Mouse (Mus musculus): Measurements from ENCODE around the gene Ppp1ca. TPM values are rescaled to one million over a fixed set of nuclear protein-coding genes. Genes with fewer than 3 reads are reported as not detected.

Gene Ppp1ca
- total and polyA plus RNA-seq, 2 experiments from 2014 or later: 510 to 592 TPM

DNA sequence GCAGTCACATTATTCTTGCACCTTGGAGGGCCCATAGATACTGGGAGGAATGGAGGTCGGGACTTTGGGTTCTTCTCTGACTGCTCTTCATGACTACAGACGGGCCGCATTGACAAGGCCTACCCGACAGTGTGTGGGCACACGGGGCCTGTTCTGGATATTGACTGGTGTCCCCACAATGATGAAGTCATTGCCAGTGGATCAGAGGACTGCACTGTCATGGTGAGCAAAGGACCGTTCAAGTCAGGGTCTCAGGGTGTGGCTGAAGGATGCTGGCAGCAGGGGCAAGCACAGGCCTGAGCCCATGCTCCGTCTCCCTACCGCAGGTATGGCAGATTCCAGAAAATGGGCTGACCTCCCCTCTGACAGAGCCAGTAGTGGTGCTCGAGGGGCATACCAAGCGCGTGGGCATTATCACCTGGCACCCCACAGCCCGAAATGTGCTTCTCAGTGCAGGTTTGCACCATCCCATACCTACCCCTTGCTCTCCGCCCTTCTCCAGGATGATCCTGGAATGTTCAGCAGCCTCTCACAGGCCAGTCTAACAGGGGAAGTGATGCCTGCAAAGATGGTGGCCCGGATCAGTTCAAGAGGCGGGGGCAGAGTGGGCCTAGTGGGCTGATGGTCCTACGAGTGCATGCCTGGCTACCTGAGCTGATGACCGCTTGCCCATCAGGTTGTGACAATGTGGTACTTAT is 42.0 kb upstream of the Ppp1ca start:
- H3K27ac ChIP-seq (ENCODE audit: low read depth, low read length): no peak overlapping the region
- no peak overlapping the region for H3K9ac ChIP-seq (replicated peaks; ENCODE audit: low read length, poor library complexity, severe bottlenecking)
- peaks cover 24% of the 10 kb centered on the region for H3K36me3 ChIP-seq (ENCODE audit: insufficient read depth, low read length)
- no peak for TF ChIP-seq CTCF (IDR thresholded peaks at IDR 0.05)
- H3K9me3 ChIP-seq (ENCODE audit: low read length): no peaks in the 10 kb centered on the region
- no peaks in the 10 kb centered on the region for H3K27me3 ChIP-seq (ENCODE audit: insufficient read depth, low read length)
- 94% methylated on average over 17 of the region's 17 CpGs for WGBS
- ATAC-seq (ENCODE audit: low FRiP score) (no peak), DNase-seq (ENCODE audit: low spot score) (no peak)
- 0 out of 2 replicates have a peak overlapping the region, but pooled peaks have one; percentile 91 for H3K4me2 ChIP-seq (ENCODE audit: low read depth, low read length, poor library complexity, severe bottlenecking)
- no peak overlapping the region for H3K4me3 ChIP-seq (ENCODE audit: low read depth, low read length)
- H3K4me1 ChIP-seq (ENCODE audit: insufficient read depth, low read length): peaks cover 7% of the 10 kb centered on the region; the same call in 1 of the 2 replicates

DNA sequence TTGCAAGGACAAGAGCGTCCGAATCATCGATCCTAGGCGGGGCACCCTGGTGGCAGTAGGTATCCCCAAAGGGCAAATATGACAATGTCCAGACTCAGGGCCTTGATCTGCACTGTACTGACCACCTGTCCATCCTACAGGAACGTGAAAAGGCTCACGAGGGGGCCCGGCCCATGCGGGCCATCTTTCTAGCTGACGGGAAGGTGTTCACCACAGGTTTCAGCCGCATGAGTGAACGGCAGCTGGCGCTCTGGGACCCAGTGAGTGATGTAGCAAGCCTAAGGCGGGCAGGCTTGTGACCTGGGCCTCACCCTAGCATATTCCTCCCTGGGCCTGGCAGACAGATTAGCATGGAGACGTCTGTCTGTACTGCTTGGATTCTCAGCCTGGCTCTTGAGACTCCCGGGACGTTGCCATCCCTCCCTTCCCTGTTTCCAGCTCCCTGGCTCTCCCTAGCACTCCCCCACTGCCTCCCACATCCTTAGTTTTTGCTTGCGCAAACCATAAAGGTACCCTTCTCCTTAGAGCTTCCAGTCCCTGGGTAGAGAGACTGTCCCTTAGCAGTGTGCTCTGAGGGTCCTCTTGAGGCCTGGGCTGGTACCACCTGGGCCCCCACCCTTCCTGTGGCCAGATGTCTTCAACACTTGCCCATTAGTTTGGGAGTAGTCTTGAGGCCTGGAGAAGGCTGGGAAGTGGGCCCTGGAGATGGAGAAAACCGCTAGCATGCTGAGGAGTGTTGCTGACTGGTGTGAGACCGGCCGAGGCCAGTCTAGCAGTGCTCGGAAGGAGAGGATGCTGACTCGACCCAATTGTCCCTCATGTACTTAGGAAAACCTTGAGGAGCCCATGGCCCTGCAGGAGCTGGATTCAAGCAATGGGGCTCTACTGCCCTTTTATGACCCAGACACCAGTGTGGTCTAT is 41.0 kb upstream of the Ppp1ca start:
- Histone ChIP-seq H3K9ac (replicated peaks; ENCODE audit: low read length, poor library complexity, severe bottlenecking) (no peak overlapping the region), H3K27ac (ENCODE audit: low read depth, low read length) (no peak overlapping the region), H3K4me2 (ENCODE audit: low read depth, low read length, poor library complexity, severe bottlenecking) (no peak overlapping the region), H3K9me3 (ENCODE audit: low read length) (no peaks in the 10 kb centered on the region), H3K27me3 (ENCODE audit: insufficient read depth, low read length) (no peaks in the 10 kb centered on the region), H3K36me3 (ENCODE audit: insufficient read depth, low read length) (peaks cover 27% of the 10 kb centered on the region), H3K4me3 (ENCODE audit: low read depth, low read length) (no peak overlapping the region), H3K4me1 (ENCODE audit: insufficient read depth, low read length) (peaks cover 7% of the 10 kb centered on the region; the same call in 1 of the 2 replicates)
- TF ChIP-seq CTCF (IDR thresholded peaks at IDR 0.05): no peak
- DNase-seq (ENCODE audit: low spot score): no peak
- WGBS: 89% methylated on average over 22 of the region's 22 CpGs
- no peak for ATAC-seq (ENCODE audit: low FRiP score)

DNA sequence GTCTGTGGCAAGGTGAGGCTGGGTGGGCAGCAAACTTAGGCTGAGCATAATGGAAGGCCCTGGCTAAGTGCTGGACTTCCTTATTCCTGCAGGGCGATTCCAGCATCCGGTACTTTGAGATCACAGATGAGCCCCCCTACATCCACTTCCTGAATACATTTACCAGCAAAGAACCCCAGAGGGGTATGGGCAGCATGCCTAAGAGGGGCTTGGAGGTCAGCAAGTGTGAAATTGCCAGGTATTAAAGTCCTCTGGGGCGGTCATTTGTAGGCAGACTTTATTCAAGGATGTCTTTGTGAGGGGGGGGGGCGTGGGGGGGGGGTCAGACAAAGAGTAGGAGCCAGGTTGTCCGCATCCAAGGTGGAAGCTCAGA is 40.4 kb upstream of the Ppp1ca start:
- Histone ChIP-seq H3K27ac (ENCODE audit: low read depth, low read length) (no peak overlapping the region), H3K4me1 (ENCODE audit: insufficient read depth, low read length) (peaks cover 7% of the 10 kb centered on the region; the same call in 1 of the 2 replicates), H3K4me3 (ENCODE audit: low read depth, low read length) (no peak overlapping the region), H3K9ac (replicated peaks; ENCODE audit: low read length, poor library complexity, severe bottlenecking) (no peak overlapping the region), H3K9me3 (ENCODE audit: low read length) (no peaks in the 10 kb centered on the region), H3K36me3 (ENCODE audit: insufficient read depth, low read length) (peaks cover 34% of the 10 kb centered on the region), H3K27me3 (ENCODE audit: insufficient read depth, low read length) (no peaks in the 10 kb centered on the region), H3K4me2 (ENCODE audit: low read depth, low read length, poor library complexity, severe bottlenecking) (no peak overlapping the region)
- WGBS: 81% methylated on average over 5 of the region's 5 CpGs
- no peak for DNase-seq (ENCODE audit: low spot score)
- no peak for ATAC-seq (ENCODE audit: low FRiP score)
- TF ChIP-seq CTCF (IDR thresholded peaks at IDR 0.05): no peak

DNA sequence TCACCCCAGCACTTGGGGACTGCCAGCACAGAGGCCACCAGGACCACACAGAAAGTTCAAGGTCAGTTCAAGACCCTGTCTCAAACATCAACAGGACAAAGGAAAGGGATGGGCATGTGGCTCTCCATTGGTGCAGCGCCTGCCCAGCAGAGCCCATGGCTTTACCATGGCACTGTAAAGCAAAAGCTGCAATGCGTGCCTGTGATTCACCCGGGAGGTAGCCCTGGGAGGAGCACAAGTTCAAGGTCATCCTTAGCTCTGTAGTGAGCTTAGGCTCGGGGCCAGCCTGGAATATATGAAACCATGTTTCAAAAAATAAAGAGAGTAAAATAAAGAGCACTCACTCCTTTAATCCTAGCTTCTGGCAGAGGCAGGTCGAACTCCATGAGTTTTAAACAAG is 40.0 kb upstream of the Ppp1ca start:
- Histone ChIP-seq H3K27ac (ENCODE audit: low read depth, low read length) (no peak overlapping the region), H3K4me2 (ENCODE audit: low read depth, low read length, poor library complexity, severe bottlenecking) (no peak overlapping the region), H3K4me1 (ENCODE audit: insufficient read depth, low read length) (peaks cover 7% of the 10 kb centered on the region; the same call in 1 of the 2 replicates), H3K9ac (replicated peaks; ENCODE audit: low read length, poor library complexity, severe bottlenecking) (0 out of 2 replicates have a peak overlapping the region, but pooled peaks have one; percentile 24), H3K27me3 (ENCODE audit: insufficient read depth, low read length) (no peaks in the 10 kb centered on the region), H3K9me3 (ENCODE audit: low read length) (no peaks in the 10 kb centered on the region), H3K4me3 (ENCODE audit: low read depth, low read length) (no peak overlapping the region), H3K36me3 (ENCODE audit: insufficient read depth, low read length) (peaks cover 38% of the 10 kb centered on the region)
- 89% methylated on average over 5 of the region's 5 CpGs for WGBS
- ATAC-seq (ENCODE audit: low FRiP score): no peak
- DNase-seq (ENCODE audit: low spot score): no peak
- no peak for TF ChIP-seq CTCF (IDR thresholded peaks at IDR 0.05)

DNA sequence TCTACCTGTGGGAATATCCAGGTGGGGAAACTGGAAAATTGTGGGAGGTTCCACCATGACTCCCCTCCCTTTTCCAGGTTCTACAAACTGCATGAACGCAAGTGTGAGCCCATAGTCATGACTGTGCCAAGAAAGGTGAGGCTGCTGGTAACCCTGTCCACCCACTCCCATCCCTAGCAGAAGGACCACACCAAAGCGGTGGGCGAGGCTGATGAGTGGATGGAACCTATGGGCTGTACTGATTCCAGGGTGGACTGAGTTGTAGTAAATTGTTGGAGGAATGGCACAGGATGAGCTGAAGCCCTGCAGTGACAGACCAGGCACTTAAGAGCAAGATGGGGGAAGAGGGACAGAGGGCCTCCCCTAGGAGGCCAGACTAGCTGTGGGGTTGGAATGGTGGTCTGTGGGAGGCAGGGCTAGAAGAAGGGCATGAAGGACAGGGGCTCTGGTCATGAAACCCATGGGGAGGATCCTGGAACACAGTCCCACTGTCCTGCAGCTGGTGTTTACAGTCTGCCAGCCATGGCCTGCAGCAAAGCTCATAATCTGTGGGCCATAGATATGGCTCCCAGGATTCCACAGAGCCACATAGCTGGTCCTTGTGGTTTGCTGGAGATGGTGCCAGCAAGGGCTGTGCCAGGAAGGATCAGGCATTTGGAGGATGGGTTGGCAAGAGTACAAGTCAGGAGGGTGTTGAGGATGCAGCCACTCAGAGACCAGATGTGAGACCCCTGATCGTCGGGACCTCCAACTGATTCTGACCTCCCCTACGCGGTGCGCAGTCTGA is 39.2 kb upstream of the Ppp1ca start:
- no peak for TF ChIP-seq CTCF (IDR thresholded peaks at IDR 0.05)
- Histone ChIP-seq H3K27me3 (ENCODE audit: insufficient read depth, low read length) (no peaks in the 10 kb centered on the region), H3K4me2 (ENCODE audit: low read depth, low read length, poor library complexity, severe bottlenecking) (no peak overlapping the region), H3K27ac (ENCODE audit: low read depth, low read length) (0 out of 2 replicates have a peak overlapping the region, but pooled peaks have one; percentile 4), H3K4me1 (ENCODE audit: insufficient read depth, low read length) (peaks cover 7% of the 10 kb centered on the region; the same call in 1 of the 2 replicates), H3K9me3 (ENCODE audit: low read length) (no peaks in the 10 kb centered on the region), H3K4me3 (ENCODE audit: low read depth, low read length) (no peak overlapping the region), H3K36me3 (ENCODE audit: insufficient read depth, low read length) (peaks cover 46% of the 10 kb centered on the region), H3K9ac (replicated peaks; ENCODE audit: low read length, poor library complexity, severe bottlenecking) (no peak overlapping the region)
- DNase-seq (ENCODE audit: low spot score) (no peak), ATAC-seq (ENCODE audit: low FRiP score) (no peak)
- WGBS: 98% methylated on average over 8 of the region's 8 CpGs
